Mouse (Mus musculus) B cell, adult 2 months (primary cell): Measurements from ENCODE around the gene Cyp1b1.

ENCODE experiments used
- DNase-seq, 2 experiments: peaks; one replicate each; pipeline ENCODE4 v3.0.0; 2022

Cyp1b1 gene

DNA sequence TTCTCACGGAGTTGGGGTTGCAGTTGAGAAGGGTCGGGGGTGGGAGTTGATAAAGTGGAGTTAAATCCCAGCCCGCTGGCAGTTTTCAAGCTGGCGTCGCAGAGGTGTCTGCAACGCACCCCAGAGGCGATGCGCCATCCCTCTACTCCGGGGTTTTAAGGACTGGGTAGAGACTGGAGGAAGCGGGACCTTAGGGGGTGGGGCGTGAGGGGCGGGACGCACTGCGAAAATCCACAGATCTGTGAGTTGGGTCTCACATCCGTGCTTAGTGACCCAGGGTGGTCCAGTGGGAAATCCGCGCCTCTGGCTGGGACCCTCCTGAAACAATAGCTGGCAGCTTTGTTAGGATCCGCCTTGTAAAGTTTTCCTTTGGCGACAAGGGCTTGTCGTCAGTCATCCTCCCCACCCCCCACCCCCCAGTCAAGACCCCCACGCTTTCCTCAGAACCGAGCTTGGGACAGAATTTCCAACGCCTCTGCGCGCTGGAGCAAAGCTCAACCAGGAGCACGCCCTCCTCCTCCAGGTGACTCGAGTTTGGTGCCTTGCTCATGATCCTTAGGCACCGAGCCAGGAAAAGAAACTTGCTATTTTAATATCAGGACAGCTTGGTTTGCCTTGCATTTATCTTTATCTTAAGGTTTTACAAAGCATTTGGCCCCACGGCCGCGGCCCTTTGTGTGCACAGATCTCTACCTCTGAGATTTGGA lies at the start of gene Cyp1b1:
TSS of gene Cyp1b1 (minus strand) at position 131 of the 707 bp plus-strand sequence.
- DNase-seq = no peak

- no peak for DNase-seq
These were observed 47.0 kb upstream of the Cyp1b1 start for GRCm38 (mm10) chr17:79761841-79762240.

DNA sequence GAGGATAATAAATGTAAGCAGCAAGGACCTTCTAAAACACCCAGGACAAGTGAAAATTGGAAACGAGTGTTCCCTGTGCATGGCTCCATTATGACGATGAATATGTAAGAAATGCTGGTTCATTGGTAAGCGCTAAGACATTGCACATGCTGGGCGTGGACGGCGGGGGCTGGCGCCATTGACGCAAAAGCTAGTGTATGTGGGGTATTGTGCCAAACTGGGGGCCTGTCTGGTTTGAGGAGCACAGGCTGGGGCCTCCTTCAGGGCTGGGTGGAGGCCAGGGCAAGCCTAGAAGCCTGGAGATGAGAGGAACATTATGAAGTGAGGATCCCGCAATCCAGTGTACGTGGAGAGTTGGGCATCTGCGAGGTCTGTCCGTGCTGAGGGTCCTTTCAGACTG lies 39.0 kb upstream of the Cyp1b1 start:
- DNase-seq = no peak

- DNase-seq = peak in 1 of 2 experiments; percentile 12
These were observed 38.0 kb upstream of the Cyp1b1 start for GRCm38 (mm10) chr17:79752836-79753235.

- DNase-seq = no peak
These were observed 36.9 kb upstream of the Cyp1b1 start for GRCm38 (mm10) chr17:79751661-79752191.

- no peak for DNase-seq
These were observed 34.8 kb upstream of the Cyp1b1 start for GRCm38 (mm10) chr17:79749647-79750046.

DNA sequence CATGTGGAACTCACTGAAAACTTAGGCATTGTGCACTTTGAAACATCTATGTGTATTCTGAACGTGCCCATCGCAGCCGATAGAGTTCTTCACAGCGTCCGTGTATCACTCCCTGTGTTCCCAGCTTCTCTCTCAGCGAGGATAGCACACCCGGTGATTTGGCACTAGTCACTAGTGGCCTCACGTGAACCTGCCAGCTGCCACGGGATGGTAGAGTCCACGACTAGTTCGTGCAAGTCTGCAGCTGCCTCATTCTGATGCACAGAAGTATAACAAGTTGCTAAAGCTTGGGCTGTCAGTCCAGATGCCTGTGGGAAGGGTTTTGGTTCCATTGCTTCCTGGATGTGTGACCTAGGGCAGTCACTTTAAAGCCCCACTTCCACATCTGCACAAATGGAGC lies 32.1 kb upstream of the Cyp1b1 start:
- DNase-seq = no peak

- no peak for DNase-seq
These were observed 31.3 kb upstream of the Cyp1b1 start for GRCm38 (mm10) chr17:79746146-79746591.

DNA sequence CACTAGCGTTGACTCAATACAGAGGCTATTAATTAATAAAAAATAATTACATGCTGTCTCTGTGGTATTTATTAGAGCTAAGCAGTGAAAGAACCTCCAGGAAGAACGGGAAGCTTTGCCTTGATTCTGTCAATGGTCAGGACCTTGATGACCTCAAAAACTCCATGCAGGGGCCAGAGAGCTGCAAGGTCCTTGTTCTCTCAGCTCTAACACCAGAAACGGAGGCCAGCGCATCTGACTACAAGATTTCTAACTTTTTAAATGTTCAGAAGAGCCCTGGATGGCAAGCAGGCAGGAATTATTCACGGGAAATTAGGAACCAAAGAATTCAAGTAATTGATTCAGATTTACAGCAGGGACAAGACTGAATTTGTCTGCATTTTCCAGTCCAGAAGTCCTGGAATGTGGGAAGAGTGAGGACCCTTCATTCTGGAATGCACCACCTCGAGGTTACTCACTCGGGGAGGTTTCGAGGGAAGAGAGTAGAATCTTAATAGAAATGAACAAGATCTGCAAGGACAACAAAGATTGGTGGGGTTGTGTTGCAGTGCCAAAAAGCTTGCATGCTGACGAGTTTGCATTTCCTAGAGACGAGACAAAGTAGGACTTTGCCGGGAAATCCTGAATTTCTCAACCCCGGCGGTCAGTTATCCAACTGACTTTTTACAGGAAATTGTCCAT lies 30.3 kb upstream of the Cyp1b1 start:
- DNase-seq = no peak

- no peak for DNase-seq
These were observed 28.6 kb upstream of the Cyp1b1 start for GRCm38 (mm10) chr17:79743507-79743906.

DNA sequence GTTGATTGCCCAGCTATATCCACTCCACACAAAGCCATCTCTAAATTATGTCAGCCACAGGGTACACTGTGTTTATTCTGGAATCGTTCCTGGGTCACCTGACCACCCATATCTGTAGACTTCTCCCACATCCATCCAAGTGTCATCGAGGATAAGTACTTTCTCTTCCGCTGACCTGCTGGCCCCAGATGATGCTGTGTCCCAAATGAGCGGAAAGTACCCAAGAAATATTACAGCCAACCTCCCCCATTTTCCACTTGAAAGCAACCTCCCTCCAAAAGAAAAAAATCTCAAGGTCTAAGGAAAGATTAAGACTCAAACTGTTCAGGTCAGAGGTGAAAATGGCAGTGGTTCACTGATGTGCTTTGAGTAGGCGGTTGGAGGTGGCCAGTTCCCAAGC lies 27.8 kb upstream of the Cyp1b1 start:
- no peak for DNase-seq

DNA sequence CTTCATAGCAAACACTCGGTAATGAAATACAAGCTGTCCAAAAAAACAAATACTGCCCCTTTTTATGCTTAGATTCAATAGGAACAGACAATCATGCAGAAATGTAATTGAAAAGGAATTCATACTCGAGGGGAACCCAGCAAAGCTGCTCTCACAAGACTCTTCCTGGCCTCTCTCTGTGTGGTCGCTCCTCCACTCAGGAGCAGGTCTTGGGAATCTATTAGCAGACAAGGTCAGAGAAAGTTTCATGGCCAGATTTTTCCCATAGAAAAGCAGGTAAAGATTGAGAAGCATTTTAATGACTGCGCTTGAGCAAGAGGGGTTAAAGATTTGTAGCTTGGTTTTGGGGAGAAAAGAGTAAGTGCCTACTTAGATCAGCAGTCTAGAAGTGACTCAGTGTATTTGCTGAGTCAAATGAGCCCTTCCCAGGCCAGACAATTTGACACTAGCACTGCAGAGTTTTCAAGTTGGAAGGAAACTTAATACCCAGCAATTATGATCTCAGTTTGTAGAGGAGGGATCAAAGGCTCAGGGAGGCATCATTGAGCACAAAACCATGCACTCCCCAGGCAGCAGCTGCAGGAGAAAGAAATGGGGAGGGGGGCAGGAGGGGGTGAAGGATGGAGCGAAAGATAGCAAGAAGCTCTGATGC lies 24.1 kb upstream of the Cyp1b1 start:
- DNase-seq = no peak

DNA sequence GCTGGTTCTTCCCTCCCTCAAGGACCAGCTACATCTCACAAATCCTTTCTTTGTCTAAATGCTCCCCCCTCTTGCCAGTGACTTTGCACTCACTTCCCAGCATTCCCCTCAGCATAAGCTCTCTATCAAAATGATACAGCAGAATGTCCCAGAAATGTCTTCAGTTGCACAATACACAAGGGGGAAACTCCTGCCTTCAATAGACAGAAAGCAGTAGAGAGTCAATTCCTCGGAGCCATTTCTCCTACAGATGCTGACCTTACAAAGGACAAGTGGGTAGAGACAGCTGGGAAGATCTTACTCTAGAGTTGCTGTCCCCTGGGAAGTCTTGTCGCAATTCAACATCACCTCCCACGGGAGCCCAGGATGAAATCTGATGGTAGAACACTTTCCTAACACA lies 22.7 kb upstream of the Cyp1b1 start:
- DNase-seq = no peak

- DNase-seq = no peak
These were observed 18.2 kb upstream of the Cyp1b1 start for GRCm38 (mm10) chr17:79733039-79733438.

DNA sequence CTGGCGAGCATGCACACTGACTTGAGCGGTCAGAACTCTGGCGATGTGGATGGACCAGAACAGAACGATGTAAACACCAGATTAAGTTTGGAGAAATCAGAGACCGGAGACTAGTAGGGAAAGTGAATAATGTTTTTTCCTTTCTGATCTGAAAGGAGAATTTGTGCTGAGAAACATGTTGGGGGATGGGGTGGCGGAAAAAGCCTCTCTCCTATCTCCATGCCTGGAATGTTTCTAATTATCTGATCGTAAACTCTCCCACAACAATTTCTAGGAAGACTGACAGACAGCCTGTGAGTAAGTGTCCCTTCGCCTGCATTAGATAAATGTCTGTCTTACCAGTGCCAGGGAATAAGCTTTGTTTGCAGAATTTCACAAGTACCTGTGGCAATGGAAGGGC lies 16.1 kb upstream of the Cyp1b1 start:
- DNase-seq = no peak

DNA sequence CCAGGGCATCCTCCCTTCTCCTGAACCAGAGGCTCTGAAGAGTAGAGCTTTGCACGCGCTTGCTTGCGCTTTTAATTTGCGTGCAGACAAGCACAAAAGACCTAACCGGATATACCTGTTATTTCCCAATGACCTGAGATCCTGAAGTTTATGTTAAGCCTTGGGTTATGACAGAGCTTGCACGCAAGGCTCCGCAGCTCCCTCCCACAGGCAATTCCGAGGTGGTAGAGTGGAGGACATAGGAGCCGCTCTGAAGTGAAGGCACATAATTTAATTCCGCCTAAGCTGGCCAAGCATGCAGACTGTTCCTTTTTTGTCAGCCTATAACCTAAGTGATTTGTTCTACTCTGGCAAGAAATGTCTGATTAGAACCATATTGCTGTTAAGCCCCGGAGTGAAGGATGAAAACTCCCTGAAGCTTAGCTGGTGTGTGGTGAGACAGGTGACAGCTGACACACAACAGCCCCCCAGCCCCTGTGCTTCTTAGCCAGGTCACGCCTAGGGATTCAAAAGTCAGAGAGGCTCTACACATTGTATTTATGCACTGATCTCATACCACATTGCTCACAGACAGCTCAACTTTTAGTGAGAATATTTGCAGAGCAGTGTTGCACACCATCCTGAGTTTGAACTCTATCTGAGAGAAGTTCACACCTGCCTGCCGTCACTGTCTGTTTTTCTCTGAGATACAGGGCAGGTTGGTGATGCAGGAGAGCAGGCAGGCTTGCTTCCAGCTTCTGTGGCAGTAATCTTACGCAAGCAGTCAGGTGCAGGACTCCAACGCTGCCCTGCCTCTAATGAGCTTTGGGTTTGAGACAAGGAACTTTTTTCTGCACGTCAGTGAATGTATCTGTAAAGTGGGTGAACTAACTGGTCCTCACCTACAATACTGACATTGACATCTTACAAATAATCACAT lies 14.0 kb upstream of the Cyp1b1 start:
- no peak for DNase-seq

DNA sequence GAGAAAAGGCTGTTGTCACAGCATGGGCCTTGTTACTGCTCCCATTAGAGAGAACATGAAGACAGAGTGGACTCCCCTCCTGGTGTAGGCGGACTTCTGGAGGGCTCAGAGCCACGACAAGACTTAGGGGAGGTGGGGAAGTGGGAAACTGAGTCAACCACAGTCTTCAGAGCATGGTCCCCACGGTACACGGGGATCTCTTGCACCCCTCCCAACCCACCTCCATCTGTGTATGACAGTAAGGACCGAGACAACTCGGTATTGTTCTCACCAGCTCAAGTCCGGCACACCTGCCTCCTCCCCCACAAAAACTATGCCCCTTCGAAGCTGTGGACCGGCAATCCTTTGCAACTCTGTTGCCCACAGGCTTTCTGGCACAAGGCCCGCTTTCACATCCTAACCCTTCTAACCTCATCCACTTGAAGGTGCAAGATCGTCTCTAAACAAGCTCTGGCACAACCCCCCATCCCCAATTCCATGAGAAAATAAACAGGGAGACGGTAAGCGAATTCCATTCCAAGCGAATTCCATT lies 13.3 kb upstream of the Cyp1b1 start:
- DNase-seq = no peak

DNA sequence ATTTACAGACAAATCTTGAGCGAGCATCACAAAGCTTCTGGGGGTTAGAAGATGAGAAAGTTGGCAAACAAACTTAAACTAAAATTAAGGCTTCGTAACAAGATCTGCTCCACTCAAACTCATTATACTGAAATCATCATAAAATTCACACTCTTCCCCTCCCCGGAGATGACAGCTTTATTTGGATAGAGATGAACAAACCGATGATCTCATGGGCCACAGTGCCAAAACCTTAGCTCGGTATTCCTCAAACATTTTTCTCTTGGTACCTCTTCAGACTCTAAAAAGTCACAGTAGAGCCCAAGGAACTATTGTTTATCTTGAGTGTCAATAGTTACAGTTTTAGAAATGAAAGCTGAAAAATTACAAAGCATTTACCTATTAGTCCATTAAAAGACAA lies 11.8 kb upstream of the Cyp1b1 start:
- DNase-seq = no peak

- DNase-seq = no peak
These were observed 5.8 kb upstream of the Cyp1b1 start for GRCm38 (mm10) chr17:79720681-79721080.

DNA sequence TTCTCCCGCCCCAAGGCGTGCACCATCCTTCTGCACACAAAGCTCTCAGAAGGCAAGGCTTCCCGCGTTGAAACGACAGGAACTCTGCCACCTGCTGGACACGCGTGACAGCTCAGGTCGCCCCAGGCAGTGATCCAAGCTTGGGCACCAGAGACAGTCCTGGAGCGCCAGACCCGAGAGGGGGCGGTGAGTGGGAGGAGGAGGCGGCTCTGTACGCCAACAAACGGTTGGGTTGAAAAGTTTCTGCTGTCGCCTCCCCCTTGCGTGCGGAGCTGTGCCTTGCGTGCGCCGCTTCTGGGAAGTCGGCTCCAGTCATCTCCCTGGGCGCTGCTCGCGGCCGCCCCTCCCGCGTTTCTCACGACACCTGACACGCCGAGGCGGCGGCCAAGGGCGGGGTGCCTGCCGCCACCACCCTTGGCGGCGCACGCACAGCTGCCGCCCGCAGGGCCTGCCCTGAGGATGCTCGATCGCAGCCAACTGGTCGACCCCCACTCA lies 835 bp upstream of the Cyp1b1 start:
- peak; percentile 73 for DNase-seq

- no peak for DNase-seq
These were observed 429 bp downstream of the Cyp1b1 start for GRCm38 (mm10) chr17:79714368-79714895.
